Mouse (Mus musculus): ENCODE measurements around the gene Tex45. TPM values are rescaled to one million over a fixed set of nuclear protein-coding genes. Genes with fewer than 3 reads are reported as not detected.
A peak's percentile ranks its signal among the peaks of the same experiment; 100 is the strongest.

Tex45 gene
- polyA plus RNA-seq, 1 experiment from 2014 or later, result 0.10 TPM

- no peaks in the 10 kb centered on the region for H3K27me3 ChIP-seq
- peaks cover 3% of the 10 kb centered on the region; the same call in 1 of the 2 replicates for H3K36me3 ChIP-seq (ENCODE audit: poor library complexity, severe bottlenecking)
- H3K9me3 ChIP-seq (replicated peaks), result no peaks in the 10 kb centered on the region
- H3K4me2 ChIP-seq, result no peak overlapping the region
- peaks cover 12% of the 10 kb centered on the region for H3K4me1 ChIP-seq
- H3K9ac ChIP-seq, result no peak overlapping the region
- H3K27ac ChIP-seq, result no peak overlapping the region
- no peak overlapping the region for H3K4me3 ChIP-seq
- no peak for ATAC-seq
- WGBS, result 56% methylated on average over 5 of the region's 5 CpGs
Observed at GRCm38 (mm10) chr8:3464309-3464708, 6.4 kb upstream of the Tex45 start.

- 9% methylated on average over 32 of the region's 32 CpGs for WGBS
- peak within 1 kb of the TSS; percentile 55 for H3K9ac ChIP-seq
- peak within 1 kb of the TSS; percentile 62 for H3K4me2 ChIP-seq
Observed at GRCm38 (mm10) chr8:3467006-3467885, 3.4 kb upstream of the Tex45 start, which contains the start of gene Pex11g. Pex11g (minus strand) TSS chr8:3467680.

GRCm38 (mm10) chr8:3467886-3468545 lies 2.6 kb upstream of the Tex45 start:
- H3K27me3 ChIP-seq, result no peaks in the 10 kb centered on the region
- H3K4me1 ChIP-seq, result peaks cover 12% of the 10 kb centered on the region
- ATAC-seq, result peak; percentile 26
- WGBS, result 54% methylated on average over 9 of the region's 9 CpGs
- no peaks in the 10 kb centered on the region for H3K9me3 ChIP-seq (replicated peaks)
- peak overlapping the region; percentile 41 for H3K4me3 ChIP-seq
- H3K4me2 ChIP-seq, result peak overlapping the region; percentile 62
- H3K9ac ChIP-seq, result peak overlapping the region; percentile 55
- peak overlapping the region; percentile 57; the same call in 1 of the 2 replicates for H3K27ac ChIP-seq
- H3K36me3 ChIP-seq (ENCODE audit: poor library complexity, severe bottlenecking), result no peaks in the 10 kb centered on the region

More at GRCm38 (mm10) chr8:3467006-3467885, 3.4 kb upstream of the Tex45 start, which contains the start of gene Pex11g:
- Histone ChIP-seq H3K4me1 (peaks cover 12% of the 10 kb centered on the region), H3K9me3 (replicated peaks) (no peaks in the 10 kb centered on the region), H3K27me3 (no peaks in the 10 kb centered on the region), H3K27ac (peak within 1 kb of the TSS; percentile 57; the same call in 1 of the 2 replicates), H3K4me3 (peak within 1 kb of the TSS; percentile 41), H3K36me3 (ENCODE audit: poor library complexity, severe bottlenecking) (no peaks in the 10 kb centered on the region)
- peak; percentile 92 for ATAC-seq

GRCm38 (mm10) chr8:3468838-3469237 lies 1.8 kb upstream of the Tex45 start:
- H3K4me2 ChIP-seq, result no peak overlapping the region

GRCm38 (mm10) chr8:3475715-3476429 lies 5.2 kb downstream of the Tex45 start:
- Histone ChIP-seq H3K36me3 (ENCODE audit: poor library complexity, severe bottlenecking) (no peaks in the 10 kb centered on the region), H3K9me3 (replicated peaks) (no peaks in the 10 kb centered on the region), H3K9ac (peak overlapping the region; percentile 17; the same call in 1 of the 2 replicates), H3K27me3 (peaks cover 13% of the 10 kb centered on the region), H3K4me2 (peak overlapping the region; percentile 52), H3K4me1 (no peaks in the 10 kb centered on the region; the same call in 1 of the 2 replicates), H3K4me3 (peak overlapping the region; percentile 27), H3K27ac (no peak overlapping the region)
- peak; percentile 63 for ATAC-seq
- WGBS, result 35% methylated on average over 37 of the region's 37 CpGs

More at GRCm38 (mm10) chr8:3468838-3469237, 1.8 kb upstream of the Tex45 start:
- Histone ChIP-seq H3K9ac (no peak overlapping the region), H3K4me1 (peaks cover 12% of the 10 kb centered on the region), H3K36me3 (ENCODE audit: poor library complexity, severe bottlenecking) (no peaks in the 10 kb centered on the region), H3K27me3 (no peaks in the 10 kb centered on the region), H3K27ac (no peak overlapping the region), H3K9me3 (replicated peaks) (no peaks in the 10 kb centered on the region), H3K4me3 (no peak overlapping the region)
- no peak for ATAC-seq
- 100% methylated on average over 1 of the region's 1 CpGs for WGBS

GRCm38 (mm10) chr8:3480221-3480785 lies 9.6 kb downstream of the Tex45 start:
- Histone ChIP-seq H3K4me3 (no peak overlapping the region), H3K4me1 (no peaks in the 10 kb centered on the region; the same call in 1 of the 2 replicates), H3K9ac (no peak overlapping the region), H3K36me3 (ENCODE audit: poor library complexity, severe bottlenecking) (no peaks in the 10 kb centered on the region), H3K4me2 (no peak overlapping the region), H3K9me3 (replicated peaks) (no peaks in the 10 kb centered on the region), H3K27me3 (peaks cover 11% of the 10 kb centered on the region), H3K27ac (no peak overlapping the region)
- 71% methylated on average over 4 of the region's 4 CpGs for WGBS
- ATAC-seq, result no peak

- H3K9me3 ChIP-seq (replicated peaks), result no peaks in the 10 kb centered on the region
- H3K9ac ChIP-seq, result no peak overlapping the region
- H3K36me3 ChIP-seq (ENCODE audit: poor library complexity, severe bottlenecking), result no peaks in the 10 kb centered on the region
- ATAC-seq, result no peak
- H3K27me3 ChIP-seq, result no peaks in the 10 kb centered on the region; the same call in 1 of the 2 replicates
- H3K27ac ChIP-seq, result no peak overlapping the region
- no peak overlapping the region for H3K4me2 ChIP-seq
- no peaks in the 10 kb centered on the region for H3K4me1 ChIP-seq
- WGBS, result 61% methylated on average over 5 of the region's 5 CpGs
- no peak overlapping the region for H3K4me3 ChIP-seq
Observed at GRCm38 (mm10) chr8:3481605-3482004, 10.9 kb downstream of the Tex45 start.

- no peaks in the 10 kb centered on the region for H3K27me3 ChIP-seq
- H3K4me2 ChIP-seq, result no peak overlapping the region
- WGBS, result 89% methylated on average over 22 of the region's 22 CpGs
- H3K36me3 ChIP-seq (ENCODE audit: poor library complexity, severe bottlenecking), result no peaks in the 10 kb centered on the region
- H3K4me1 ChIP-seq, result no peaks in the 10 kb centered on the region
- no peaks in the 10 kb centered on the region for H3K9me3 ChIP-seq (replicated peaks)
- no peak overlapping the region for H3K4me3 ChIP-seq
- H3K27ac ChIP-seq, result no peak overlapping the region
- H3K9ac ChIP-seq, result no peak overlapping the region
- no peak for ATAC-seq
Observed at GRCm38 (mm10) chr8:3482240-3482740, 11.6 kb downstream of the Tex45 start.

GRCm38 (mm10) chr8:3483546-3483945 lies 12.9 kb downstream of the Tex45 start:
- no peaks in the 10 kb centered on the region for H3K36me3 ChIP-seq (ENCODE audit: poor library complexity, severe bottlenecking)
- H3K27ac ChIP-seq, result no peak overlapping the region
- no peaks in the 10 kb centered on the region for H3K4me1 ChIP-seq
- 84% methylated on average over 7 of the region's 7 CpGs for WGBS
- H3K9ac ChIP-seq, result no peak overlapping the region
- no peaks in the 10 kb centered on the region for H3K27me3 ChIP-seq
- H3K4me3 ChIP-seq, result no peak overlapping the region
- no peaks in the 10 kb centered on the region for H3K9me3 ChIP-seq (replicated peaks)
- no peak for ATAC-seq
- H3K4me2 ChIP-seq, result no peak overlapping the region

- no peak overlapping the region for H3K4me3 ChIP-seq
- H3K27ac ChIP-seq, result no peak overlapping the region
- no peaks in the 10 kb centered on the region for H3K4me1 ChIP-seq
- H3K36me3 ChIP-seq (ENCODE audit: poor library complexity, severe bottlenecking), result no peaks in the 10 kb centered on the region
- H3K9me3 ChIP-seq (replicated peaks), result no peaks in the 10 kb centered on the region
- no peak for ATAC-seq
- no peak overlapping the region for H3K4me2 ChIP-seq
- no peaks in the 10 kb centered on the region for H3K27me3 ChIP-seq
- WGBS, result 24% methylated on average over 5 of the region's 5 CpGs
- no peak overlapping the region for H3K9ac ChIP-seq
Observed at GRCm38 (mm10) chr8:3485192-3485591, 14.5 kb downstream of the Tex45 start.

All from forebrain, embryonic 13.5 days (tissue).